Mouse (Mus musculus): ENCODE results near the gene Pip4k2c.

- TF ChIP-seq EP300 (IDR thresholded peaks at IDR 0.05; ENCODE audit: low read depth) (no peak), CTCF (IDR thresholded peaks at IDR 0.05; ENCODE audit: low read depth) (no peak)
Measured at GRCm38 (mm10) chr10:127156511-127156910, 54.9 kb downstream of the Pip4k2c start.

Data from heart, postnatal 0 days (tissue).